Mouse (Mus musculus) MEL (cell line): ENCODE measurements at regions not wholly inside any gene's neighbourhood (a gene's known extent, or its start where the extent isn't known, plus 50 kb on each side); places are given as distances from the start of the nearest gene placed in this dataset.

Experiments used
- ELF1 ChIP-seq: IDR thresholded peaks from 2 replicates; pipeline ENCODE4 v1.6.1; 2014; ENCODE audit warnings: low read depth, mild to moderate bottlenecking, inconsistent platforms, low read length, improper control_type of control experiment, moderate library complexity
- POLR2A ChIP-seq, 2 experiments: IDR thresholded peaks; 2 replicates each; pipeline ENCODE4 v1.6.1; 2011 to 2012; ENCODE audit warnings: low read length in 2 of 2, mild to moderate bottlenecking in 2 of 2, control low read depth in 1 of 2, improper control_type of control experiment in 1 of 2, low read depth in 1 of 2, moderate library complexity in 1 of 2; ENCODE audit not compliant: control insufficient read depth in 1 of 2, insufficient read depth in 1 of 2, poor library complexity in 1 of 2

GRCm38 (mm10) chr9:67118429-67118828, 69.2 kb upstream of the Tpm1 start:
- TF ChIP-seq POLR2A (IDR thresholded peaks at IDR 0.05; ENCODE audit: control insufficient read depth in 1 of 2, insufficient read depth in 1 of 2, low read depth in 1 of 2, low read length in 2 of 2, poor library complexity in 1 of 2) (no peak), ELF1 (no peak)
